In genomic region chr5:118802036-118802435, GRCm38 (mm10) we compare ENCODE assay signal across 25 mouse cellular contexts.
"Had no signal": no experiment of that assay in that cellular context is flagged by ENCODE, and none has a peak within 500 bp of the region (broad histone marks: within the 10 kb centered on the region; RNA-seq: fewer than 3 reads in every experiment).

No protein-coding gene starts in this region.

- H3K9ac ChIP-seq: heart, embryonic 12.5 days; hindbrain, embryonic 12.5 days; hindbrain, embryonic 14.5 days; intestine, embryonic 15.5 days; limb, embryonic 12.5 days; liver, embryonic 14.5 days had no signal

- H3K4me1 ChIP-seq: heart, embryonic 12.5 days; hindbrain, embryonic 12.5 days; intestine, embryonic 15.5 days; limb, embryonic 12.5 days had no signal

- DNase-seq: gastrocnemius, adult 2 months; gastrocnemius, postnatal 10 days; gastrocnemius, postnatal 25 days; heart, adult 2 months; heart, postnatal 10 days; heart, postnatal 4 days; kidney, adult 18-20 months; kidney, adult 8-10 months; kidney, postnatal 10 days; kidney, postnatal 25 days; kidney, postnatal 4 days had no signal

- H3K27me3 ChIP-seq: heart, embryonic 12.5 days; hindbrain, embryonic 12.5 days; intestine, embryonic 15.5 days had no signal

- H3K4me3 ChIP-seq: gastrocnemius, adult 2 months; heart, adult 2 months; heart, embryonic 10.5 days; heart, embryonic 12.5 days; hindbrain, embryonic 10.5 days; hindbrain, embryonic 12.5 days; intestine, embryonic 15.5 days; layer of hippocampus, adult 2 months; left cerebral cortex, adult 2 months; limb, embryonic 10.5 days; limb, embryonic 12.5 days had no signal

- H3K36me3 ChIP-seq: heart, embryonic 10.5 days; heart, embryonic 12.5 days; hindbrain, embryonic 10.5 days; hindbrain, embryonic 12.5 days; intestine, embryonic 15.5 days; limb, embryonic 10.5 days; limb, embryonic 12.5 days had no signal

- ATAC-seq: hindbrain, embryonic 16.5 days; inflammation-experienced regulatory T-cells, adult 6 months; intestine, embryonic 15.5 days; intestine, postnatal 0 days had no signal

- H3K27ac ChIP-seq: gastrocnemius, adult 2 months; heart, adult 2 months; heart, embryonic 10.5 days; hindbrain, embryonic 12.5 days; hindbrain, embryonic 14.5 days; intestine, embryonic 15.5 days; layer of hippocampus, adult 2 months; left cerebral cortex, adult 2 months; limb, embryonic 12.5 days; liver, embryonic 14.5 days had no signal

- H3K4me2 ChIP-seq: heart, embryonic 12.5 days; hindbrain, embryonic 12.5 days; hindbrain, embryonic 14.5 days; intestine, embryonic 15.5 days; limb, embryonic 12.5 days had no signal

- H3K9me3 ChIP-seq: heart, embryonic 10.5 days; heart, embryonic 12.5 days; hindbrain, embryonic 10.5 days; hindbrain, embryonic 12.5 days; intestine, embryonic 15.5 days; limb, embryonic 10.5 days; limb, embryonic 12.5 days had no signal
